Mouse (Mus musculus) midbrain, embryonic 11.5 days (tissue): Measurements from ENCODE around the gene Slc30a5. TPM values are rescaled to one million over a fixed set of nuclear protein-coding genes. Genes with fewer than 3 reads are reported as not detected.
"Not testable (repeated sequence)": the region's sequence is repeated elsewhere in the genome, so short reads cannot be mapped to it uniquely, and the experiment has no call there.

Experiments used
- ATAC-seq: fragments of 200-750 bp; cut with Nextera tagmentation; 2 replicates; pipeline ENCODE4 v1.8.0; 2017; ENCODE audit warnings: moderate TSS enrichment, moderate library complexity; ENCODE audit not compliant: low FRiP score
- DNase-seq: peaks from one replicate; pipeline ENCODE4 v3.0.0; 2015; ENCODE audit warnings: low spot score; ENCODE audit errors: missing footprints
- H3K27ac ChIP-seq: fragments of 300-500 bp; sonication (generic); 2 replicates; pipeline ENCODE4 v1.5.1; 2014; ENCODE audit warnings: low read depth, low read length
- H3K27me3 ChIP-seq: fragments of 300-500 bp; sonication (generic); 2 replicates; pipeline ENCODE4 v1.6.1; 2014; ENCODE audit warnings: mild to moderate bottlenecking, low read length, moderate library complexity, mixed read lengths; ENCODE audit not compliant: control insufficient read depth, insufficient read depth
- H3K36me3 ChIP-seq: fragments of 300-500 bp; sonication (generic); 2 replicates; pipeline ENCODE4 v1.6.1; 2014; ENCODE audit warnings: mild to moderate bottlenecking, low read length, moderate library complexity, mixed read lengths; ENCODE audit not compliant: control insufficient read depth, insufficient read depth
- H3K4me1 ChIP-seq: fragments of 300-500 bp; sonication (generic); 2 replicates; pipeline ENCODE4 v1.6.1; 2014; ENCODE audit warnings: low read length; ENCODE audit not compliant: control insufficient read depth, insufficient read depth
- H3K4me2 ChIP-seq: fragments of 300-500 bp; sonication (generic); 2 replicates; pipeline ENCODE4 v1.6.1; 2014; ENCODE audit warnings: mild to moderate bottlenecking, moderate library complexity
- H3K4me3 ChIP-seq: fragments of 300-500 bp; sonication (generic); 2 replicates; pipeline ENCODE4 v1.5.1; 2014; ENCODE audit warnings: low read depth, low read length
- H3K9ac ChIP-seq: fragments of 300-500 bp; sonication (generic); 2 replicates; pipeline ENCODE4 v1.6.1; 2014; ENCODE audit warnings: low read length
- H3K9me3 ChIP-seq: fragments of 300-500 bp; sonication (generic); 2 replicates; pipeline ENCODE4 v1.6.1; 2016; ENCODE audit warnings: low read length; ENCODE audit not compliant: control insufficient read depth
- WGBS: fragments of 180-500 bp; shearing (Covaris S2); extraction: QIAGEN DNeasy Blood & Tissue Kit; methylation state at CpG from one replicate; pipeline ENCODE4 v1.1.7; 2014; 5-methylcytosine and 5-hydroxymethylcytosine counted together
- polyA plus RNA-seq: library from polyadenylated mRNA; unstranded; fragments of >200 nt; fragmentation: Nextera tagmentation; extraction: Ambion mirVana; gene quantifications from 2 replicates; pipeline ENCODE4 v1.2.1, GENCODE M21; 2014

Gene Slc30a5
- polyA plus RNA-seq, 1 experiment from 2014 or later: 46.2 TPM

GRCm38 (mm10) chr13:100825627-100826410, 7.4 kb downstream of the Slc30a5 start:
- no peak for ATAC-seq
- H3K4me1 ChIP-seq: no peaks in the 10 kb centered on the region
- H3K27ac ChIP-seq: no peak overlapping the region
- H3K9me3 ChIP-seq: no peaks in the 10 kb centered on the region
- DNase-seq: no peak
- WGBS: 93% methylated on average over 9 of the region's 9 CpGs
- H3K36me3 ChIP-seq: no peaks in the 10 kb centered on the region
- no peaks in the 10 kb centered on the region for H3K27me3 ChIP-seq
- no peak overlapping the region for H3K9ac ChIP-seq
- no peak overlapping the region for H3K4me2 ChIP-seq
- no peak overlapping the region for H3K4me3 ChIP-seq

DNA sequence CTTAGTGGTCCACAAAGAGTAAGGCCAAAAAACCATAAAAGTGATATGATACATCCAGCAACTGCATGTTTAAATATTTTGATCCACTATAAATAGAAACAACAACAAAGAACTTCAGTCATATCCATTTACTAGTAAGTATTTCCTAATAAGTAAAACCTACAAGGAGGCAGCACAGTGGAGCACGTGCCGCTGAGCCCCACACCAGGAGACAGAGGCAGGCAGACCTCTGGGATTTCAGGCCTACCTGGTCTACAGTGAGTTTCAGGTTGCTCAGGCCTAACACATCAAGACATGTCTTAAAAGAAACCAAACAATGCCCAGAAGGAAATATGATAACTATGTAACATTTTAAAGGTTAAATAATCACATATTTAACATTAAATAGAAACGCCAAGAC, 8.3 kb downstream of the Slc30a5 start:
- no peak overlapping the region for H3K4me3 ChIP-seq
- no peak overlapping the region for H3K9ac ChIP-seq
- H3K27me3 ChIP-seq: no peaks in the 10 kb centered on the region
- H3K4me1 ChIP-seq: no peaks in the 10 kb centered on the region
- no peak for ATAC-seq
- WGBS: 96% methylated on average over 3 of the region's 3 CpGs
- DNase-seq: no peak
- no peaks in the 10 kb centered on the region for H3K9me3 ChIP-seq
- H3K4me2 ChIP-seq: no peak overlapping the region
- H3K27ac ChIP-seq: no peak overlapping the region
- H3K36me3 ChIP-seq: no peaks in the 10 kb centered on the region

GRCm38 (mm10) chr13:100824306-100824705, 8.9 kb downstream of the Slc30a5 start:
- H3K36me3 ChIP-seq: no peaks in the 10 kb centered on the region
- no peaks in the 10 kb centered on the region for H3K4me1 ChIP-seq
- no peak overlapping the region for H3K4me3 ChIP-seq
- no peak overlapping the region for H3K4me2 ChIP-seq
- WGBS: 93% methylated on average over 6 of the region's 6 CpGs
- ATAC-seq (no peak), DNase-seq (no peak)
- H3K27ac ChIP-seq: no peak overlapping the region
- H3K27me3 ChIP-seq: no peaks in the 10 kb centered on the region
- H3K9me3 ChIP-seq: no peaks in the 10 kb centered on the region
- no peak overlapping the region for H3K9ac ChIP-seq

DNA sequence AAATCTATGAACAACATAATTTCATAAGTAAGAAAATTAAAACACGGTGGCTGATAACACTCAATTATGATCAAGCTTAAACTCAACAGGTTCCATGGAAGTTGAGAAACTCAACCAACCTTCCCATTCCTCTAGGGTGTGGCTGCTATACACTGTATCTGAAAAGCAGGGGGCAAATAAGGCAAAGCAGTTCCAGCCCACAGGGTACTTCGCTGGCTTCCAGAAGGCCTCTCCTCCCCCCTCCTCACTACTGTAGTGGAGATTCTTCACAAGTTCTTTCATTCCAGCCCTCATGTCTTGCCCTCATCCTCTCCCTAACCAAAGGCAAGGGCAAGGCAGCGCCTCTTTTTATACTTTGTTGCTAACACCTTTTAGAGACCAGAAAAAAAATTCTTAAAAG, 9.4 kb downstream of the Slc30a5 start:
- Histone ChIP-seq H3K4me3 (no peak overlapping the region), H3K4me2 (no peak overlapping the region), H3K4me1 (no peaks in the 10 kb centered on the region), H3K27me3 (no peaks in the 10 kb centered on the region), H3K27ac (no peak overlapping the region), H3K9me3 (no peaks in the 10 kb centered on the region), H3K36me3 (0 out of 2 replicates have a peak, but pooled peaks cover 3% of the 10 kb centered on the region), H3K9ac (no peak overlapping the region)
- no peak for DNase-seq
- ATAC-seq: no peak
- 93% methylated on average over 3 of the region's 3 CpGs for WGBS

- WGBS: 91% methylated on average over 6 of the region's 6 CpGs
- H3K4me2 ChIP-seq: no peak overlapping the region
- no peak for DNase-seq
These were observed 18.8 kb downstream of the Slc30a5 start for GRCm38 (mm10) chr13:100814451-100814850.

GRCm38 (mm10) chr13:100805776-100806175, 27.5 kb downstream of the Slc30a5 start:
- Histone ChIP-seq H3K9ac (no peak overlapping the region), H3K4me2 (no peak overlapping the region), H3K27me3 (no peaks in the 10 kb centered on the region), H3K36me3 (peaks cover 27% of the 10 kb centered on the region), H3K27ac (no peak overlapping the region), H3K4me3 (no peak overlapping the region), H3K9me3 (no peaks in the 10 kb centered on the region; the same call in 1 of the 2 replicates), H3K4me1 (no peaks in the 10 kb centered on the region)
- DNase-seq (no peak), ATAC-seq (no peak)
- 95% methylated on average over 3 of the region's 3 CpGs for WGBS

More at GRCm38 (mm10) chr13:100814451-100814850, 18.8 kb downstream of the Slc30a5 start:
- Histone ChIP-seq H3K9me3 (no peaks in the 10 kb centered on the region), H3K4me1 (no peaks in the 10 kb centered on the region), H3K4me3 (no peak overlapping the region), H3K36me3 (peaks cover 12% of the 10 kb centered on the region; the same call in 1 of the 2 replicates), H3K27ac (no peak overlapping the region), H3K27me3 (no peaks in the 10 kb centered on the region), H3K9ac (no peak overlapping the region)
- ATAC-seq: no peak

DNA sequence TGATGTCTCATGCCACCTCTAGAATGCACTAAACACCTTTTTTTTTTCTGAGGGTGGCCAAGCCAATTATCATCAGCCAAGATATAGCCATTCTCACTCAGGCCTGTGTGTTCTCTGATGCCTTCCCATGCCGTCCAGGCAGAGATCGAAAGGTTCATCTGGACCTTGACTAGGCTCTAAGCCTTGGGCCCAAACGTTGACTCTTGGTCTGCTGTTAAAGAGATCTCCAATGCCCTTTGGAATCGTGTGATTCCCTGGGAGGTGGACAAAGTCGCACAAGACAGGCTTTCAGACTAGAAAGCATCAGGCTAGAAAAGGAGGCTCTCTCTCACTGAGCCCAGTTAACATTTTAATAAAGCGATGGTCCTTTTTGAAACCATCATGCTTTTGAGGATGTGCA, 36.1 kb downstream of the Slc30a5 start:
- H3K9me3 ChIP-seq: no peaks in the 10 kb centered on the region
- 87% methylated on average over 6 of the region's 6 CpGs for WGBS
- no peak overlapping the region for H3K27ac ChIP-seq
- no peaks in the 10 kb centered on the region for H3K27me3 ChIP-seq
- no peak overlapping the region for H3K9ac ChIP-seq
- DNase-seq (no peak), ATAC-seq (no peak)
- H3K4me3 ChIP-seq: no peak overlapping the region
- no peak overlapping the region for H3K4me2 ChIP-seq
- H3K4me1 ChIP-seq: no peaks in the 10 kb centered on the region
- no peaks in the 10 kb centered on the region for H3K36me3 ChIP-seq

DNA sequence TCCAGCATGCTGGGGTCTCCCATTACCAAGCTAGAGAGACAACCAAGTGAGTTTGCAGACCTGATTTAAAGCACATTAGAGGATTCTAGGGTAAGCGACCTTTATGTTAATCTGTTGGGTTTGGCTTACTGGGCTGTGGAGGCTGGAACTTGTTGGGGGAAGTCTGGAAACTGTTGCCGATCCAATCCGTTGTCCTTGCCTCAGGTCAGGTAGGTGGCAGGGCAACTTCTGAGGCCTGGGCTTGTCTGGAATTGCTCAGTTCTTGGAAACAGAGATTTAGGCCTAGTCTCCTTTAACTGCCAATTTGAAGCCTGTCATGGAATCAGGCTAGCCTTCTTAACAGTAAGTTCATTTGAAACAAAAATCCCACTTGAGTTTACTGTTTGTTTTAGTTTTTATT, 44.1 kb downstream of the Slc30a5 start:
- ATAC-seq (no peak), DNase-seq (no peak)
- WGBS: 78% methylated on average over 3 of the region's 3 CpGs
- Histone ChIP-seq H3K4me2 (no peak overlapping the region), H3K9me3 (no peaks in the 10 kb centered on the region), H3K27me3 (no peaks in the 10 kb centered on the region), H3K4me3 (no peak overlapping the region), H3K36me3 (no peaks in the 10 kb centered on the region), H3K9ac (no peak overlapping the region), H3K4me1 (peaks cover 13% of the 10 kb centered on the region), H3K27ac (no peak overlapping the region)

DNA sequence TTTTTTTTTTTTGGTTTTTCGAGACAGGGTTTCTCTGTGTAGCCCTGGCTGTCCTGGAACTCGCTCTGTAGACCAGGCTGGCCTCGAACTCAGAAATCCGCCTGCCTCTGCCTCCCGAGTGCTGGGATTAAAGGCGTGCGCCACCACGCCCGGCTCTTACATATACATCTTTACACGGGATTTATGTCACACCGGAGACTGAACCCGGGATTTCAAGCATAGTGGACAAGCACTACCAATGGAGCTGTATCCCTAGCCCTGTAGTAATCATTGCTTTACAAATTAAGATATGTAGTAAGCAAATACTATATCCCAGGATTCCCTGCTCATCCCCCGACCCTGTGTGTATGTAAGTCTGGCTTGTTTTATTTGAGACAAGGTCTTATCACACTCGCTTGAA, 45.2 kb downstream of the Slc30a5 start:
- not testable (repeated sequence) for H3K4me3 ChIP-seq, H3K27me3 ChIP-seq, ATAC-seq, H3K4me2 ChIP-seq, H3K9me3 ChIP-seq, H3K9ac ChIP-seq, H3K36me3 ChIP-seq, H3K27ac ChIP-seq
- DNase-seq: peak; percentile 57
- peaks cover 17% of the 10 kb centered on the region for H3K4me1 ChIP-seq
- 96% methylated on average over 11 of the region's 14 CpGs for WGBS
